Mouse (Mus musculus) embryonic facial prominence, embryonic 15.5 days (tissue): ENCODE data around the gene Gpatch2l. TPM values are rescaled to one million over a fixed set of nuclear protein-coding genes. Genes with fewer than 3 reads are reported as not detected.
A peak's percentile ranks its signal among the peaks of the same experiment; 100 is the strongest.

Experiments used
- ATAC-seq: fragments of 200-750 bp; cut with Nextera tagmentation; 2 replicates; pipeline ENCODE4 v1.8.0; 2017; ENCODE audit warnings: low read depth, moderate TSS enrichment; ENCODE audit not compliant: insufficient number of reproducible peaks, low FRiP score, low TSS enrichment
- H3K27ac ChIP-seq: fragments of 300-500 bp; sonication (generic); replicated peaks from 2 replicates; pipeline ENCODE4 v1.5.1; 2015; ENCODE audit warnings: mild to moderate bottlenecking, inconsistent platforms
- H3K27me3 ChIP-seq: fragments of 300-500 bp; sonication (generic); 2 replicates; pipeline ENCODE4 v1.6.1; 2015; ENCODE audit warnings: inconsistent platforms
- H3K36me3 ChIP-seq: fragments of 300-500 bp; sonication (generic); 2 replicates; pipeline ENCODE4 v1.6.1; 2015; ENCODE audit warnings: mild to moderate bottlenecking, inconsistent platforms
- H3K4me1 ChIP-seq: fragments of 300-500 bp; sonication (generic); 2 replicates; pipeline ENCODE4 v1.6.1; 2015; ENCODE audit warnings: inconsistent platforms
- H3K4me2 ChIP-seq: fragments of 300-500 bp; sonication (generic); replicated peaks from 2 replicates; pipeline ENCODE4 v1.6.1; 2015; ENCODE audit warnings: mild to moderate bottlenecking, inconsistent platforms
- H3K4me3 ChIP-seq: fragments of 300-500 bp; sonication (generic); replicated peaks from 2 replicates; pipeline ENCODE4 v1.5.1; 2015; ENCODE audit warnings: mild to moderate bottlenecking, inconsistent platforms
- H3K9ac ChIP-seq: fragments of 300-500 bp; sonication (generic); 2 replicates; pipeline ENCODE4 v1.6.1; 2015; ENCODE audit warnings: inconsistent platforms
- H3K9me3 ChIP-seq: fragments of 300-500 bp; sonication (generic); replicated peaks from 2 replicates; pipeline ENCODE4 v1.6.1; 2016; ENCODE audit warnings: inconsistent platforms
- WGBS: fragments of 180-500 bp; shearing (Covaris S2); methylation state at CpG from one replicate; pipeline ENCODE4 v1.1.7; 2015; 5-methylcytosine and 5-hydroxymethylcytosine counted together
- polyA plus RNA-seq: library from polyadenylated mRNA; unstranded; fragments of >200 nt; fragmentation: Nextera tagmentation; extraction: Ambion mirVana; gene quantifications from 2 replicates; pipeline ENCODE4 v1.2.1, GENCODE M21; 2015

Gene Gpatch2l
- polyA plus RNA-seq: 15.8 and 16.7 TPM in 2 replicates

DNA sequence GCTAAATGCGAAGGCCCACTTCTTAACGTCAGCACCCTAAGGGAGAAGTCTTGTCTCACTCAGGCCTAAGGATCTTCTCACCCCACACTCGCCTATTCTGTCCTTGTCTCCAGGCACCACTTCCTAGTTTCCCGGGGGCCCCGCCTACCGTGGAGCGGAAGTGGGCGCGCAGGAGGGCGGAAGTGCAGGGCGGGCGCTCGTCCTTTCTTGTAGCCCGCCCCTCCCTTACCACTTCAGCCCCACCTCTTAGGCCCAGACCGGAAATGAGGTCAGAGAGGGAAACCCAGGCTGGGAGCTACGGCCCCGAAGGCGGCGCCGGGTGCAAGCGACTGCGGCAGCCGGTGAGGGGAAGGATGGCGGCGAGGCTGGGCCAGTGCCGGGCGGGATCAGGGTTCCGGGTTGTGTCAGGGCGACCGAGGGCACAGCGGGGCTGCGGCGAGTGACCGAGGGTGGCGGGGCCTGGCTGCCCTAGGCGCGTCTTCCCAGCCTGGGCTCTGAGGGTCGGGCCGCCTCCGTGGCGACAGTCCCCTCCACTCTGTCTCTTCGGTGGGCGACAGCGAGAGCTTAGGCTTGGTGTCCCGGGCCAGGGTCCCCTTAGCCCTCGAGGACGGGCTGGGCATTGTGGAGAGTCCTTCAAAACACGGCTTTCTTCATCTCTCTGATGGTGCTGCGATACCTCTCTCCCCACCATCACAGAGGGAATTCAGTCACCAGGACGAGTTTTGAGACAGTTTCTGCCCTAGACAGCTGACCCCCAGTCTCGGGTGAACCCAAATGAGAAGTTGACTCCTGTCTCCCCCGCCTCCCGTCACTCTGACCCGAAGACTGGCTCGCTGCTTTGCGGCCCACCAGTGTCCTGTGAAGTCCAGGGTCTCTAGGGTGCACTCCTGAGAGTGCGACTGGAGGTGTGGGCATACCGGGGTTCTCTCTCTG, at the start of gene Gpatch2l:
Gene Gpatch2l, plus strand, starts transcription at position 255 of the 933 bp plus-strand sequence.
- under 1% methylated on average over 58 of the region's 58 CpGs for WGBS
- Histone ChIP-seq H3K9me3 (no peaks in the 10 kb centered on the region), H3K36me3 (peaks cover 15% of the 10 kb centered on the region), H3K27me3 (no peaks in the 10 kb centered on the region), H3K4me2 (peak within 1 kb of the TSS; percentile 72), H3K9ac (peak within 1 kb of the TSS; percentile 78), H3K4me1 (peaks cover 13% of the 10 kb centered on the region; the same call in 1 of the 2 replicates), H3K27ac (peak within 1 kb of the TSS; percentile 76), H3K4me3 (peak within 1 kb of the TSS; percentile 81)
- peak; percentile 100 for ATAC-seq

DNA sequence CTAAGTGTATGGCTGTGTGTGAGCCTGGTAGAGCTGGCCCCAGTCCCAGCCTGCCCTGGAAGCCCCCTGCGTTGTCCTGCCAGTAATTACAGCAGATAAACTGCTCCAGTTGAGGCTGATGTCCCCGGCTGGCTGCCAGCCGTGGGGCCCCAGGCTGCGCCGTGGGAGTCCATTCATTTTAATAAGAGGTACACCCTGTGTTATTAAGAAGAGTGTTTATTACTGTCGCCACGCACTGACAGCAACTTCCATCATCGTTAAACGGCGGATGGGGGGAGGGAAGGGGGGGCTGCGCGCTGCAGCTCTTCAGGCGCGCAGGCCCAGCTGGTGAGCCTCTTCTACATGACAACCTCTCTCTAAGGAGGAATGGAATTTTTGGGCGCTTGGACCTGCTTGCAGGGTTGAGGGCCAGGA, 49.6 kb upstream of the Gpatch2l start:
- Histone ChIP-seq H3K4me2 (no peak overlapping the region), H3K4me1 (no peaks in the 10 kb centered on the region), H3K27ac (no peak overlapping the region), H3K27me3 (no peaks in the 10 kb centered on the region), H3K36me3 (no peaks in the 10 kb centered on the region), H3K9ac (no peak overlapping the region), H3K9me3 (no peaks in the 10 kb centered on the region), H3K4me3 (no peak overlapping the region)
- WGBS: 43% methylated on average over 15 of the region's 15 CpGs
- no peak for ATAC-seq

DNA sequence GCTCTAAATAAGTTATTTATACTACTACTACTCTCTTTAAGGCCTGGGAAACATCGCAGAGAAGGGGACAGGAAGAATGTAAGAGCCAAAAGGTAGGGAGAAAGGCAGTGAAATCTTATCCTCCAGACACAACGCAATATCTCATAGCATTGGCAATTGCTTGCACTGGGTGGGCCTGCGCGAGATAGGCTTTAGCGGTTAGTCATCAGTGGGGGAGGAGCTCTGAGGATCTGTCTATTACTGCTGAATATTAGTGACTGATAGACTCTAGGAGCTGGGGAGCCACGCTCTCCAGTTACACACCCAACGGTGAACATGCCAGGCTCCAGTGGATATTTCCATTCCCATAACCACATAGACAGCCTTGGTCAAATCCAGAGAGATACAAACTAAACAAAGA, 44.7 kb upstream of the Gpatch2l start:
- Histone ChIP-seq H3K9ac (no peak overlapping the region), H3K4me1 (no peaks in the 10 kb centered on the region), H3K27ac (no peak overlapping the region), H3K4me2 (no peak overlapping the region), H3K4me3 (no peak overlapping the region), H3K36me3 (no peaks in the 10 kb centered on the region), H3K9me3 (no peaks in the 10 kb centered on the region), H3K27me3 (no peaks in the 10 kb centered on the region)
- ATAC-seq: no peak
- 91% methylated on average over 7 of the region's 7 CpGs for WGBS

DNA sequence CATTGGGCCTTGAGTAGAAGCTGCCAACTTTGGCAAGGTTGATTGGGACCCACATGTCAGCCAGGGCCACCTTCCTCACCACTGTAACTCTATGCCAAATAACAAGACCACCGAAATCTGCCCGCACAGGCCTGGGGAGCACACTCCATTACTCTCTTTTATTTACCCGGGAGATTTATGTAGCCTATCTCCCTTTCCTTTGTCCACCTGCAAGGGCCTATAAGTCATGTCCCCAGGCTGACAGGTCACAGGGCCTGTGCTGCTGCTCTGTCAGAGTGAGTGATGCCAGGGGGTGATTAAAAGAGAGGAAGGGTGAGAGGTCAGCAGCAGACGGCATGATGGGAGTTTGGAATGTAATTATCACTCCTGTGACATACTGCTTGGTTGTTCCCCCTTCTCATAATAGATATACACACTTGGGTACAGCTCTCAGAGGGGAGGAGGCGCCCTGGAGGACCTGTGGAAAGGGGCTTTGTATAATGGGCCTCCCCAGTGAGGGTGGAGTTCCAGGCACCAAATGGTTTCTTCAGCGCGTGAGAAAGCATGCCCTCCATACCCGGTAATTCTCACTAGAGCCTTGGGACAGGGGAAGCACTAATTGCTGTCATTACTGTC, 38.1 kb upstream of the Gpatch2l start:
- Histone ChIP-seq H3K4me1 (no peaks in the 10 kb centered on the region), H3K27ac (no peak overlapping the region)
- 62% methylated on average over 8 of the region's 8 CpGs for WGBS

DNA sequence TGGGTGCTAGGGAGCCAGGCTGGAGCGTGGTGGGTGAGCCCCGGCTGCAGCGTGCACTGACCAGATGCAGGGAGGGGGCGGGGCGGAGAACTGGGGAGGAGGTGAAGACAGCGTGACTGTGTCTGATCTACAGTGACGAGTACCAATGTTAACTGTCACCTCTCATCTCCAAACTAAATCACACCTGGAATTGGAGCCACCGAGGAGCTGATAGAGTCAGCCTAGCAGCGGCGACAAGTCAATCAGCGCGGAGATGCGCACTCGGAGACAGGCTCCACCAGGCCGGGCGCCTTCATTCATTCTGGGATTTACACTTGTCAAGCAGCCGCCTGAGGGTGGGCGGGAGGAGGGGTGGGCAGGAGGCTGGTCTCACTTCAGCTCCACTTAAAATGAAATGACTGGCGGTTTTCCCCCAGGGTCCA, 30.5 kb upstream of the Gpatch2l start:
- Histone ChIP-seq H3K27ac (no peak overlapping the region), H3K9me3 (no peaks in the 10 kb centered on the region), H3K36me3 (no peaks in the 10 kb centered on the region), H3K27me3 (peaks cover 62% of the 10 kb centered on the region), H3K4me1 (no peaks in the 10 kb centered on the region), H3K4me3 (no peak overlapping the region), H3K4me2 (no peak overlapping the region), H3K9ac (no peak overlapping the region)
- no peak for ATAC-seq
- WGBS: 1% methylated on average over 19 of the region's 19 CpGs

More for the DNA sequence above, 38.1 kb upstream of the Gpatch2l start:
- H3K9me3 ChIP-seq: no peaks in the 10 kb centered on the region
- no peaks in the 10 kb centered on the region for H3K36me3 ChIP-seq
- H3K9ac ChIP-seq: no peak overlapping the region
- no peak overlapping the region for H3K4me2 ChIP-seq
- ATAC-seq: no peak
- H3K4me3 ChIP-seq: no peak overlapping the region
- no peaks in the 10 kb centered on the region for H3K27me3 ChIP-seq

DNA sequence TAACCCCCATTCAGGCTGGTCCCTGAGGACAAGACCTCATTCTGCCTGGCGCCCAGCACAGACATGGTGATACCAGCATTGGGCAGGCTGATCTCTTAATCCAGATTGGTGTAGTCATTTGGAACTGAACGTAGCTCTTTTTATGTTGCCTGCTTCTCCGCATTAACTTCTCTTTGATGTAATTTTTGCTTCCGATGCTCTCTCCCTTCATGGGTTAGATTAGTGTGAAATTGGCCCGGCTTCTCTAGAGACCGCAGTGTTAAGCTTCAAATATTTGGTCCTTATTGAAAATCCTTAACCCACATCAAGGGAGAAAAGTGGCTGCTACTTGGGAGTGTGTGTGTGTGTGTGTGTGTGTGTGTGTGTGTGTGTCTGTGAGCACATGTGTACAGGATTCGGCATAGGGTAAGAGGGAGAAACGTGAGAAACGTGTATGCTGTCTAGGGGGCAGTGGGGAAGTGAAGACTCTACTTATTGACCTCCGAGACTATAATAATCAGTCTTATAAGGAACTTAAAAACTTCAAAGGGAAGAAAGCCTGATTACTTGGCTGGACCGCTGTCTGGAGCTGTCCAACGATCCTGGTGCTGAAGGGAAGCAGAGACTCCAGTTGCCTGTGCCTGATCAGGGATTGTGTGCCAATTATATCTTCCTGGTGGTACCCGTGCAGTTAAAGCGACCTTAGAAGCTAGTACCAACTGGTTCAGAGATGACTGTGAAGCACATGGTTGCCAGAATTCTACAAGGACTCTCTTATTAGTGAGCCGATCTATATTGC, 28.8 kb upstream of the Gpatch2l start:
- no peak overlapping the region for H3K4me3 ChIP-seq
- H3K4me2 ChIP-seq: no peak overlapping the region
- WGBS: 25% methylated on average over 15 of the region's 15 CpGs
- H3K27me3 ChIP-seq: peaks cover 74% of the 10 kb centered on the region
- H3K27ac ChIP-seq: no peak overlapping the region
- ATAC-seq: no peak
- H3K9ac ChIP-seq: no peak overlapping the region
- no peaks in the 10 kb centered on the region for H3K4me1 ChIP-seq
- no peaks in the 10 kb centered on the region for H3K9me3 ChIP-seq
- H3K36me3 ChIP-seq: no peaks in the 10 kb centered on the region

DNA sequence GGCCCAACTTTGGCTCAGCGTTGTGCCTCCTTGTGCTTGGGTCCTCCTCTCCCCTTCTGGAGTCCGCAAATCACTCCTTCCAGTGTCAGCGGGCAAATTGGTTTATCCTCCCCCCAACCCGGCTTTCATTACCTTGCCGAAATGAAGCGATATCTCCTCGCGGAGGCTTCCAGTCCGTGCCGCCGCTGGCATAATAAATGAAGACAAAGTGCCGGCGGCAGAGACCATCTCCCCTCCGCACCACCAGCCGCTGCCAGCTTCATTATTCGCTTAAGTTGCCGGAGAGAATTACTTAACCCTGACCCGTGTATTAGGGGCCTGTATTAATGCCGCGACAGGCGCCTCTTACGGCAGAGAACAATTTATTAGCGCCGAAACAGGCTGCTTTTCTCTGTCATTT, 27.5 kb upstream of the Gpatch2l start:
- no peaks in the 10 kb centered on the region for H3K4me1 ChIP-seq
- H3K27ac ChIP-seq: no peak overlapping the region
- H3K27me3 ChIP-seq: peaks cover 74% of the 10 kb centered on the region
- H3K9me3 ChIP-seq: no peaks in the 10 kb centered on the region
- H3K9ac ChIP-seq: no peak overlapping the region
- H3K4me2 ChIP-seq: no peak overlapping the region
- H3K4me3 ChIP-seq: no peak overlapping the region
- 11% methylated on average over 24 of the region's 24 CpGs for WGBS
- no peaks in the 10 kb centered on the region for H3K36me3 ChIP-seq
- no peak for ATAC-seq

DNA sequence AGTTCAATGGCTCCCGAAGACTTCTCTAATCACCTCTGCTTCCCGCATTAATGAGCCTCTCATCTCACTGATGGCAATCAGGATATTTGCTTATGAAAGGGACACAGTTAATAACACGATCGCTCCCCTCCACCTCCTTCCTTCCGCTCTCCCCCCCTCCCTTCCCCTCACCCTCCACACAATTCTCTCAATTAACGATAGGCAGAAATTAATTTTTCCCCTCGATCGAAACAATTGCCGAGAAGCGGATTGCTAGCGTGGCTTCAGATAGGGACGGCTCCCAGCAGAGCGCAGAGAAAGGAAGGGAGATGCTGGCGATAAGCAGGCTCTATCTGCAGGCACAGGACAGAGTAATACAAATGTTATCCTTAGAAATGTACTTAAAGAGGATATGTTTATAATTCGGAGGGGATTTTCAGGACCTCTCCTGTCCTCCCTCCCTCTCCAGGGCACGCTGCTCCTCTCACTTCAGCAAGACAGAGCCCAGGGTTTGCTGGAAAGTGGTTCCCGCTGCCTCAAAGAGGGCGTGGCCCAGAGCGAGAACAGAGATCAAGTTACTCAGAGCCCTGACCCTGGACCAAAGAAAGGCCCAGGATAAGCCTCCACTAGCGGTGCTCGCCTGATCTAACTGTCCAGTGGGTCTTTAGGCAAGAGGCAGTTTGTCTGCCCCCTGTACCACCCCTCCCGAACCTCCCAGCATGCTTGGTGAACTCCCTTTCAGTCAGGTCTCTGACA, 24.8 kb upstream of the Gpatch2l start:
- Histone ChIP-seq H3K4me1 (peaks cover 5% of the 10 kb centered on the region), H3K36me3 (no peaks in the 10 kb centered on the region), H3K27me3 (peaks cover 78% of the 10 kb centered on the region), H3K9me3 (no peaks in the 10 kb centered on the region), H3K27ac (no peak overlapping the region), H3K4me3 (no peak overlapping the region), H3K9ac (no peak overlapping the region), H3K4me2 (no peak overlapping the region)
- ATAC-seq: no peak
- 1% methylated on average over 22 of the region's 22 CpGs for WGBS

DNA sequence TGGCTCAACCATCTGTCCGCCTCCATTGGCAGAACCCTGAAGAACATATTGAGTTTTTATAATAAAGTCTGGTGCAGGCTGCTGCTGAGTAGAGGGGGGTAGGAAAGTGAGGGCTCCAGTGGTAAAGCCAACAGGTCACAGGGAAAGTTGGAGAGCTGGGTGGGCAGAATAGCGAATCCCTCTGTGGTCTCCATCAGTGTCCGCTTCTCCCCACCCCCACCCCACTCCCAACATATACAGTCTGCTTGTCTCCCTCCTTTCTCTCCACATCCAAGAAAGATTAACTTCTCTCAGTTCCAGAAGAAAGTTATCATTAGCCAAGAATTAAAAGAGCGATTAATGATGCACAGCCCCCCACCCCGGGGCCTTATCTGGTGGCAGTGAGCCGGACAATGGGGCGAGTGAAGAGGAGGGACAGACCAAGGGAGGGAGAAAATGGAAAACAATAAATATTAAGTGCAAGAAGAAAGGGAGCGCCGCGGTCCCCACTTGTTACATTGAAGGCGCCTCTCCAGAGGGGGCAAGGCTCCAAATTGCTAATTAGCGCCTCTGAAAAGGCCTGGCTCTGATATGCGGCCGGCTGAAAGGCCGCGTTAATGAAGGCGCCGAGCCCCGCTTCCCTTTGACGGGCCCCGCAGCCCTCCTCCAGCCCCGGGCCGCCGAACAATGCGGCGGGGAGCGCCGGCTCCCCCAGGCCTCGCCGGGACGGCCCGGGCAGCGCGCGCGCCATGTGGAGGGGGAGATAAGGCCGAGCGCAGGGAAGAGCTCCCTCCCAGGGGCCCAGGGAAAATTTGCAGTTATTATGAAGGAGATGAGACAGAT, 21.2 kb upstream of the Gpatch2l start:
- H3K4me2 ChIP-seq: peak overlapping the region; percentile 60
- H3K4me3 ChIP-seq: peak overlapping the region; percentile 36
- ATAC-seq: no peak
- H3K27ac ChIP-seq: no peak overlapping the region
- H3K9ac ChIP-seq: no peak overlapping the region
- H3K9me3 ChIP-seq: no peaks in the 10 kb centered on the region
- WGBS: 7% methylated on average over 38 of the region's 38 CpGs
- peaks cover 45% of the 10 kb centered on the region for H3K27me3 ChIP-seq
- peaks cover 5% of the 10 kb centered on the region for H3K4me1 ChIP-seq
- no peaks in the 10 kb centered on the region for H3K36me3 ChIP-seq

DNA sequence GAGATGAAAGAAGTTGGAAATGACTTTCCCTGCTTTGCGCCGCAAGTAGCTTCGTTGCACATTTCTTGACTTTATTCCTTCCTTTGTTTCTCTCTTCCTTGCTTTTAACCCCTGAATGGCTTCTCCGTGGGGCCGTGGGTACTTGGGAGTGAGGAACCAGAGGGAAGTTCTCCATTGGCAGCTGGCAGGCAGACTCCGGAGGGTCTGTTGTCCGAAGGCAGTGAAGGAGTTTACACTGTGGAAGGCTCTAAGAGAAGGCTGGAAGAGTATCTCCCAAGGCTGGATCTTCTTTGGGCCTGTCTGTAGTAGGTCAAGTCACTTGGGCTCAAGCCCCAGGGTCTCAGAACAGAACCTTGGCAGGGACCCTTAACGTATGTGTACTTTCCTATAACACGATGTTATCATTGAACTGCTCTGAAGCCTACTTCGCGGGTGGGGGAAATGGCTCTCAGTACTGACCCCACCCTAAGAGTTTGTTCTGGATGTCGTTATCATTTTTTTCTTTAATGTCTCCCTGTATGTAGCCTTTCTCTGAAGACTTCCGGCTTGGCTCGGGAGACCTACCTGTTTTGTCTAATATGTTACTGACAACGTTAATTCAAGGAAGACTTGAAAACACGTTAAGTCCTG, 20.5 kb upstream of the Gpatch2l start:
- H3K27ac ChIP-seq: no peak overlapping the region
- peak overlapping the region; percentile 36 for H3K4me3 ChIP-seq
- H3K9ac ChIP-seq: no peak overlapping the region
- 45% methylated on average over 16 of the region's 16 CpGs for WGBS
- no peak for ATAC-seq
- no peaks in the 10 kb centered on the region for H3K9me3 ChIP-seq
- H3K4me2 ChIP-seq: peak overlapping the region; percentile 60
- no peaks in the 10 kb centered on the region for H3K36me3 ChIP-seq
- H3K27me3 ChIP-seq: peaks cover 39% of the 10 kb centered on the region
- peaks cover 5% of the 10 kb centered on the region for H3K4me1 ChIP-seq
